Mouse (Mus musculus): ENCODE data around the gene Htr1f.

Htr1f gene

DNA sequence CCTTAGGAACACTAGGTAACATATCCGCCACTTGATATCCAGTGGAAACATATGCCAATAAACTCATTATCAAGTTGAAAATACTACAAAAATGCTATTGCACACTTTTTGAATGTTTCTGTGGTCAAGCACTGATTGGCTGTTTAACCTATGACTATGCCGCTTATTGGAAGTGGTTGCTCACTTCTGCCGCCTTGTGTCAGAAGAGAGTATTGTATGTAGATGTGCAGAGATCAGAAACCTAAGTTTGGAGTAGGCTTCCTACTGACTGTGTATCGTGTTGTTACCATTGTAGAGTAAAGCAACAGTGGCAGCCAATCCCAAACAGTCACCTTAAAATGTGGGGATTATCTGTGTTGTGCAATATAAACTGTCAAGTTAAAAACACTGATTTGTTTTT lies 144.0 kb downstream of the Htr1f start:
- DNase-seq, result no peak

DNA sequence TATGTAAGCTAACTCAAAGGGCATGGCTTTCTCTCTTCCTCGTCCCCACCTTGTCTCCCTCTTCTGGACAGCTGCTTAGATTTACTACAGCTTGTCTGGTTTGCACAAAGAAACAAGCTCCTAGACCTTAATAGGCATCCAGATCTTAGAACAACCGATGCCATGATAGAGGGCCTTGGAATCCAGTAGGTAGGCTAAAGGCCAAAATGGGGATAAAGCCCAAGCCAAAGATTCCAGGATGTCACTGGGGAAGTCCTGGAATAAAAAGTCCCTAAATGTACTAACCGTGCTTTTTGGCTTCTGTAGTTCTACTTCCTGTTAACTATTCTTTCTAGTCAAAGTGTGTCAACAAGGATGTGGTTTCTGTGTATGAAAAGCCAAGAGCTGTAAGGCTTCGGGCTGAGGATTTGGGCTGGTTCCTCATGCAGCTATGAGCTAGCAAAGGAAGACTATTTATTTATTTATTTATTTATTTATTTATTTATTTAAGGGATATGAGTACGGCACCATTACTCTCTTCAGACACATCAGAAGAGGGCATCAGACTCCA lies 163.9 kb downstream of the Htr1f start:
- DNase-seq, result no peak

DNA sequence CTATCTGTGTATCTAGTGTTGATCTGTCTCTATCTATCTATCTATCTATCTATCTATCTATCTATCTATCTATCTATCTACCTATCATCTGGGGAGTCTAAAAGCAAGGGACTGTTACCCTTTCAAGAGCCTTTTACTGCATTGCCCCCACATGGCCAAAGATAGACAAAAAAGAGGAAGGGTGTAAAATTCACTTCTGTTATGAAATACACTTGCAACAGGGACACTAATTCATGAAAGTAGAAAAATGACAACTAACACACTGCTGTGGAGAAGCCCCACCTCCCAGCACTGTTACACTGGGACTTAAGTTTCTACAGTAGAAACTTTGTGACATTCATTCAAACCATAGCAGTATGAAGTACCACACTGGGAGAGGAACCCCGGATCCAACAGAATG lies 170.9 kb downstream of the Htr1f start:
- no peak for DNase-seq

DNA sequence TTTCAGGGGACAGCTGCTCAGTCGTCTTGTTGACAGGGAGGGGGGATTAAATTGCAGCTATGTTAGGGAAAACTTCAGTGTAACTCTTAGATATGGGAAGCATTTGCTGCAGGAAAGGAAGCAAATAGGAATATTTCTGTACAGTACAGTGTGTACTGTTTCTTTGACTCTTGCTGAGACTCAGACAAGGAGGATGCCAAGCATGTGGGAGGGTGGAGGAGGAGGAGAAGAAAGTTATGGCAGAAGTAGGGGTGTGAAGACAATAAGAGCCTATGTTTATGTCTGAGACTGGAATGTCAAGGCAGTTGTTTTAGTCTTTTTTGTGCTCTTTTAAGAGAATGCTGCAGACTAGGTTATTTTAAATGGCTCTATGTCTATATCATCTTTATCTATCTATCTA lies 171.6 kb downstream of the Htr1f start:
- DNase-seq, result no peak

DNA sequence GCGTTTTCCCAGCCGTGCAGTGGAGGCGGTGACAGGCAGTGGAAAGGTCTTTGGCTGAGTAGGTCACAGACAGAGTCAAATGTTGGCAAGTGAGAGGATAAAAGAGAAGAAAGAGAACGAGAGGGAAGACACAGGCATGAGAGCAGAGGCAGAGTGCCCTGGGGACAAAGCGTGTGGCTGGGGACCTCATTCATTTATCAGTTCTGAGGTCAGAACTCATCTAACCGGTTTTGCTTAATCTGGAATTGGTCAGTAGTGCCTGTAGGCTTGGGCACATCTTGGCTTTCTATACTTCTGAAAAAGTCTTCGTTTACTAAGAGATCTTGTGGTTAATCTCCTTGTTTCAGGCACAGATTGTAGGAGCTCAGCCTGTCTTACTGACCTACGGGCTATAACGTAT lies 182.2 kb downstream of the Htr1f start:
- DNase-seq, result no peak

DNA sequence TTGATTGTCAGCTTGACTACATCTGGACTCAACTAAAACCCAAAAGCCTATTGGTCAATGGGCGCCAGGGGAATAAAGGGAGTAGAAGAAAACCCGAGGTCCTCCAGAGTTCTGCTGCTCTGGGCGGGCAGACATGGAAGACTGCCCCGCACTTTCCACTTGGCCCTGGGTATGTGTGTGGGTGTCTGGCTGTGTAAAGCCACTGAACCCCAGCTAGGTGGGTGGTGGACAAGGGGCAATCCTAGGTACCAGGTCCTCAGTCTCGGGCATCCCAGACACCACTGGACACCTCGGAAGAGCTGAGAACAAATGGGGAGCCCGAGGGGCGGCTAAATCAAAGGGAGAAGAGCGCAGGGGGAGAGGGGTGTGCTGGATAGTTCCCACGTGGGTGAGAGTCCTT lies 196.9 kb downstream of the Htr1f start:
- DNase-seq, result no peak

DNA sequence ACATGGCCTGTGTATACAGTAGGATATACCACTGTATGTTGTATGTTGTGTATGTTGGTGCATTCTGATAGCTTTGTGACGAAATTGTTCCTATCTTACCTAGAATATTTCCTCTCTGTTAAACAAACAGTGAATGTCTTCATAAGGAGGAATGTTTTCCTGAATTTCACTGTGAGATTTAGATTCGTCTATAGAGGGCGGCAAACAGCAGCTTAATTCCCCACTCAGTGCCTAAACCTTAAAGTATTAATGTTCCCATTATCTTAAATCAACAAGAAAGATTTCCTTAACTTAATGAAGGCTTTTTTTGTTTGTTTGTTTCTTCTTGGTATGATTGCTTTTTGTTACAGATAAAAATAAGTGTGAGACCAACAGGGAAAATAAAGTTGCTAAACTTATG lies 198.5 kb downstream of the Htr1f start:
- DNase-seq, result no peak

DNA sequence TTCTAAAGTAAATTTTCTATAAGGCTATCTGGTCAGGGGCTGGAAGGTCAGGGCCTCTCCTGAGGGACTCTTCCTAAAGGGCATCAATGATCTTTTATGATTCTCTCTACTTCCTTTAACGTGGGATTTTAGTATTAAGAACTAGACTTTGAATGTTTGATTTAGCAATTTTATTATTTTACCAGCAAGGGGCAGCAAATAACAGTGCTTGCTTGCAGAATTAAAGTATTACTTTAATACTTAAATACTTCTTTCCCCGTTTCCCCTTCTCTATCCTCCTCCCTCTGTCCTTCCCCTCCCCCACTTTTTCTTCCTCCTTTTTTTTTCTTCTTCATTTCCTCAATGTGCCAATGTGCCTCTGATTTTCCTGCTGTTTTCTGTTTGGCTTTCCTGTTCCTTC lies 202.3 kb downstream of the Htr1f start:
- no peak for DNase-seq

DNA sequence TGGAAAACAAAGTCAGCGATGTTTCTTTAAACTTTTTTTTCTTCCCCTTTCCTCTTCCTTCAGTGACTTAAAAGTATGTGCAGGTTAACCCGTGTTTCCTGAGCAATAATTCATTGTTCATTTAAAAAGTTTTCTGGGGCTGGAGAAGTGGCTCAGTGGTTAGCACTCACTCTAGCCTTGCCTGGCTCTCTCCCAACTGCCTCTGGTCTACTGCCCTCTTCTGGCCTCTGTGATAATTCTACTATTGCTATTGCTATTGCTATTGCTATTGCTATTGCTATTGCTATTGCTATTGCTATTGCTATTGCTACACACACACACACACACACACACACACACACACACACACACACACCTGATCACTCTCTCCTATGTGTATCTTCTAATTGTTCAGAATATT lies 206.6 kb downstream of the Htr1f start:
- no peak for DNase-seq

DNA sequence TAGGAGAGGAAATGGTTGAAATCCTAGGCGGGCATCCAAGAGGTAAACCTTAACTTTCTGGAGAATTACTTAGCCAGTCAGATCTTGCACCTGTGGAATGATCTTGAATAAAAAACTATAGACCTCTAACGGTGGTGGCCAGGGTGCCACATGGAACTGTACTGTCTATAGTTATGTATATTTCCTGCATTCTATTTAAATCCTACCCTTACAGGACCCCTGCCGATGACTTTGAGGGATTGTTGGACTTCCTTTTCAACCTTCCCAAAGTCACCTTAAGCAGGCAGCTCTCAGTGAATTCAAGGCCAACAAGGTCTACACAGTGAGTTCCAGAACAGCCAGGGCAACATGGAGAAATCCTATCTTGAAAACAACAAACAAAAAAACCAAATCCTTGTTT lies 216.2 kb downstream of the Htr1f start:
- no peak for DNase-seq

DNA sequence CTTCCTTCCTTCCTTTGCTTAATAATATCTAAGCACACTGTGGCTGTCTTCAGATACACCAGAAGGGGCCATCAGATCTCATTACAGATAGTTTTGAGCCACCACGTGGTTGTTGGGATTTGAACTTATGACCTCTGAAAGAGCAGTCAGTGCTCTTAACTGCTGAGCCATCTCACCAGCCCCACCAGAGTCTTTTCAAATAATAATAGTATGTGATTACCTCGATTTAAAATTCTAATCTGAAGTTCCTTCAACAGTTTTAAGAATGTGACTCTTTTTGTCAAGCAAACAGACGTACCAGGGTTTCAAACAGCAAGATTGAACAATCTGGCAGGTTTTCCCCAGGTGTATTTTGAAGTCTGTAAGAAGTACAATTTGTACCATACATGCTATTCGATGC lies 220.1 kb downstream of the Htr1f start:
- no peak for DNase-seq

DNA sequence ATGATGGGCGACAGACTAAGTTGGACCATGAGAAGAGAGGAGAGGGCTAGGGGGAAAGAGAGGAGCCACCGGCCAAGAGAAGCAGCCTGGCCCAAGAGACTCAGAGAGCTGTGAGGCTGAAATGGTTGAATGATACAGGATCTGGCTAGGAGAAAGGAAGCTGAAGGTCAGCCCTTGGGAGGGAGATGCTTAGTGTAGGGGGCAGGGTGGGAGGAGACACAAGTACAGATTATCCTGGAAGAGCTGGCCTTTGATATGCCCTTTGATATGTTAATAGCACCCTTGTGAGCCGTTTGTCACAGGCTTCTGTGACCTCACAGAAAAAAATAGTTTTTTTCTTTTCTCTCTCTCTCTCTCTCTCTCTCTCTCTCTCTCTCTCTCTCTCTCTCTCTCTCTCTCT lies 220.5 kb downstream of the Htr1f start:
- DNase-seq, result no peak

DNA sequence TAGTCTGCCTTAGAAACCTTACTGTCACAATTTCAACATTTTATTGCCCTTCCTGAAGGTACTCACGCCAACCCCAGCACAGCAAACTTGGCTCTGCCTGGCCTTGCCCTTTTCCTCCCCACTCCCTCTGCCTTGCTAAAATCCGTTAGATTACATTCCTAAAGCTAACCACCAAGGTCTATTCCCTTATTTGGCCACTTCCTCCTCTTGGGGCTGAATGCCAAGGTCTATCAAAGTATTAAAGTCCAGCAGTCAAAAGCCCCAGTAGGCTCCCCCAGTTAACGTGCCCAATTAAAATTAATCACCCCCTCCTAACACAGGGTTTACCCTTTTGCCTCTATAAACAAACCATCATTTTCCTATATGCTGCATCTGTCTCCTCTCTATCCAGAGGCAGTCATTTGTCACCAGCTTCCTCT lies 221.2 kb downstream of the Htr1f start:
- no peak for DNase-seq

DNA sequence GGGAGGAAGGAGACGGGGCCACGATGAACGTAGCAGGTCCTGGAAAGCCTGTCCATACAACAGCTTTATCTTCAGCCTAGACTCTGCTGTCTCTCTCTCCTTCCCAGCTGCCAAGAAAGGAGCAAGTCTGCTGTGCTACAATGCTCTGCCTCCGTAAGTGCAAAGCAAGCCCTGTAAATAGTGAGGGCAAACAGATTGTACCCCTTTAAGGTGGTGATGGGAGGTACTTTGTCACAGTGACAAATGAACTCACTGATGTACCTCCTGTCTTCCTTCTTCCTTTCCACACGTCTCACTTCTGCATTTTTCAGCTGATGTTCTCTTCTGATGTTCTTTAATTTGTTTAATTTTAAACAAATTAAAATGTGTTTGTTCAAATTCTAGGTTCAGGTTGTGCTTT lies 221.8 kb downstream of the Htr1f start:
- DNase-seq, result no peak

DNA sequence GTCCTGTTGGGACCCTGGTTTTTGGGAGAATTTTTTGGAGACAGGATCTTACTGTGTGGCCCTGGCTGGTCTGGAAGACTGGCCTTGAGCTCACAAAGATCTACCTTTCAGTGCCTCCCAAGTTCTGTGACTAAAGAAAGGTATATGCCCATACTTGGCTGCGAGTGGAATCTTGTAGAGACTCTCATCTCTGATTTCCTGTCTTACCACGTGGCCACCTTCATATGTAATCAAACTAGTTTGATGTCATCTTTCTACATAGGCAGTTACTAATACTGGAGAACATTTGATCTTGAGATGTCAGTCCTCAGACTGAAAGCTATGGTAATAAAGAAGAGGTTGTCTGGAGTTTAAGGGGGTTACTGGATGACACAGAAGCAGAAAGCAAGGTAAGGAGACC lies 224.2 kb downstream of the Htr1f start:
- no peak for DNase-seq

DNA sequence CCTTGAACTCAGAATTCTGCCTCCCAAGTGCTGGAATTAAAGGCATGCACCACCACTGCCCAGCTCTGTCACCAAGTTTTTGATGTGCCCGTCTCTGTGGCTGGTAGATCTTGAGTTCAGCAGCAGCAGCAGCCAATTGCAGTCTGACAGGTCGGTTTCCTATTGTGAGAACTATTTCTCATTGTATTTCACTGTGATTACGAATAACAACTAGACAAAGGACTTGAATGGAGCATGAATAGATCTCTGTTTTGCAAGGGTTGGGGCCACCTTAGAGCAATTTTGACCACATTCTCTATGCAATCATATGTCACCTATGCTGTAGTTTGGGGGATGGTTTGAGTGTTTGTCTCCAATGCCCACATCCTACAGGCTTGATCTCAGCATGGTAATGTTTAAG lies 224.7 kb downstream of the Htr1f start:
- no peak for DNase-seq

DNA sequence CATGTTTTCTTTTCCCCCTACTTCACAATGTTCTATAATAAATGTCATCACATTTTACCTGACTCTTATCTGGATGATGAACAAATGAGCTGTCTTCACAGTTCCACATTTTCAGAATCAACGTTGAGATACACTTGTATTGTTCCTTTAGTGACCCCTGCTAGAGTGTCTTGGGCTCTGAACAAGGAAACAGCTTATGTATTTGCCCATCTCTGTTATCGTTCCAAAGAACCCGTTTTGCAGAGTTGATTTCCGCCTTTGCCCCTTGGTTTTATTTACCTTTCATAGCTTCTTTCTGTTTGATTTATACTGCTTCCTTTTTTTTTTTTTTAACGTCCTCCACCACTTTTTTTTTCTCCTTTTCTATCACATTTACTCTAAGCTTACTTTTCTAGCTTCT lies 225.9 kb downstream of the Htr1f start:
- DNase-seq, result no peak

DNA sequence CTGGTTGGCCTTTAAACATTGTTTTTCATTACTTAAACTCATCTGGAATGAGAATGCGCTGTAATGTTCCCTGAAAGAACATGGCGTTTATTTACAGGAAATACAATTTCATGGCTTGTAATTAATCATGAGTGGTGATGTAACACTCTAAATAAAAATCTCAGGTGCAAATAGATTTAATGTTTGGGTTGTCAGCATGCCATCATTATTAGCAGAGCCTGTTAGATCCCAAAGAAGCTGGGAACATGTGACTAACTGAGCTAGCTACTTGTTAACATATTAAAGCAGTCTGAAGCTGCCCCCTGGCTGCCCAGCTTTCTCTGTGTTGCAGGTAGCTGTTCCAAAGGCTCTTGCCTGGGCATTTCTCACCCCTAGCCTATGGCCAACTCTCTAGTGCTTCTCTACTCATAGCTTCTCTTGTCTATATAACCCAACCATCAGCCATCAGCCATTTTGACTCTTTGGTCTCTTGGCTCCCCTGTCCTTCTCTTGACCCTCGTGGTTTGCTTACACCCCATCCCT lies 227.0 kb downstream of the Htr1f start:
- DNase-seq, result no peak

DNA sequence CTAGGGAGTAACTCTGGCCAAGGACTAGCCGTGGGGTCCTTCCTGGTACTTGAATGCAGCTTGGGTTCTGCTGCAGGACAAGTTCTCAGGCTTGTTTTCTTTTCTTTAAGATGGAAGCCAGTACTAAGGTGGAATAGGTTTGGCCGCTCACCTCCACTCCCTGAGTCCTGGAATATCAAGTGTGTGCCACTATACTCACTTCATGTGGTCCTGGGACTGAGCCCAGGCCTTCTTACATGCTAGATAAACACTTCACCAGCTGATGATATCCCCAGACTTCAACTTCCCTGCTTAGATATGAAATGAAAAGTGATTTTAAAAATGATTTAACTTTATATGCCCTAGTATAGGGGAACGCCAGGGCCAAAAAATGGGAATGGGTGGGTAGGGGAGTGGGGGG lies 228.3 kb downstream of the Htr1f start:
- DNase-seq, result no peak

DNA sequence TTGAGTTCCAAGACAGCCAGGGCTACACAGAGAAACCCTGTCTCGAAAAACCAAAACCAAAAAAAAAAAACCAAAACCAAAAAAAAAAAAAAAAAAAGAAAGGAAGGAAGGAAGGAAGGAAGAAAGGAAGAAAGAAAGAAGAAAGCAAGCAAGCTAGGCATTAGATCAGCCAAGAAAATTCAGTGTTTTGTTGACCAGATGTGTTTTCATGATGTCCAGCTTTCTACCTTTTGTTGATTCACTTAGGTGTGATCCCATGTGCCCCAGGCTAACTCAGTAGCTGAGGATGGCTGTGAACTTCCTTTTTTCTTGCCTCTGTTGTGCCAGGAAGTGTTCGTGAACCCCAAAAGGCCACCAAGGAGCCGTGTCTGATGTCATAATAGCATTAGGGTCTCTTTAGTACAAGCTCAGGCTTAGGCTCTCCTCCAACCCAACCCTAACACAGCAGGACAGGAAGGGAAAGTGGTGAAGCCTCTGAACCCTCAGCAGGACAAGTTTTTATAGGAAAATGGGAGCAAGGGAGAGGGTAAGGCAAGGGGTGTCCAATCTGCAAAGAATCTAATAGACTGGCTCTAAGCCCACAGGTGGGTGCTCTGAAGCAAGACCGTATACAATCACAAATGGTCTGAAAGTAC lies 228.9 kb downstream of the Htr1f start:
- no peak for DNase-seq

DNA sequence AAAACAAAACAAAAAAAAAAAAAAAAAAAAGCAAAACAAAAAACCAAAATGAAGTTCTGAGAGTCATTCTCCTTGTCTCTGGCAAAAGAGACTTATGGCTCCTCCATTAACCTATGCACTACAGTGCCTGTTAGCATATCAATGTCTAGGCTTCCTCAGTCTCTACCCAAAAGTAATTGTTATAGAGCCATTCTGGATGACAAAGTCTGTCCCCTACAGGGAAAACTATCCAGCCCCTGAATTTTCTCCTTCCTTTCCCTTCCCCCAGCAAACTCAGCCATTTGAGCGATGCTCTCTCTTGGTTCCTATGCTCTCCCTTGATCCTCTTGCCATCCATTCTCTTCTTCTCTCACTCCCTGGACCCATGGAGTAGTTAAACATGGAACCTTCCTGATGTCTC lies 229.8 kb downstream of the Htr1f start:
- no peak for DNase-seq

DNA sequence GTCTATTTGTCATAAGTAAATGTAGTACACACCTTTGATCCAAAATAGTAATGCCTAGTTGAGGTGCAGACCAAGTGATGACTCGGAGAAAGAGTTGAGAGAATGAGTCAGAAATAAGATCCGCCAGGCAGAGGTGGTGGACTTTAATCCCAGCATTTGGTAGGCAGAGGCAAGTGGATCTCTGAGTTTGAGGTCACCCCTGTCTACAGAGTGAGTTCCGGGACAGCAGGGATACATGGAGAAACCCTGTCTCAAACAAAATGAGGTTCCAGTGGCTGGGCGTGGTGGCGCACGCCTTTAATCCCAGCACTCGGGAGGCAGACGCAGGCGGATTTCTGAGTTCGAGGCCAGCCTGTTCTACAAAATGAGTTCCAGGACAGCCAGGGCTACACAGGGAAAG lies 230.3 kb downstream of the Htr1f start:
- no peak for DNase-seq
